Mouse (Mus musculus): ENCODE data around the gene Gm20834.
"Not testable (repeated sequence)": the region's sequence is repeated elsewhere in the genome, so short reads cannot be mapped to it uniquely, and the experiment has no call there.

The Gm20834 gene

GRCm38 (mm10) chrY:10324489-10324888 is at the start of gene Gm20834:
Gene Gm20834 (minus strand): TSS chrY:10324589.
- DNase-seq (ENCODE audit: low read depth, low spot score) = not testable (repeated sequence)
